Mouse (Mus musculus): ENCODE measurements around the gene Gatd1. TPM values are rescaled to one million over a fixed set of nuclear protein-coding genes. Genes with fewer than 3 reads are reported as not detected.

Gatd1 gene
- polyA plus RNA-seq (2016; fragmentation: Nextera tagmentation; extraction: Ambion mirVana), result 29.5 and 37.4 TPM in 2 replicates

DNA sequence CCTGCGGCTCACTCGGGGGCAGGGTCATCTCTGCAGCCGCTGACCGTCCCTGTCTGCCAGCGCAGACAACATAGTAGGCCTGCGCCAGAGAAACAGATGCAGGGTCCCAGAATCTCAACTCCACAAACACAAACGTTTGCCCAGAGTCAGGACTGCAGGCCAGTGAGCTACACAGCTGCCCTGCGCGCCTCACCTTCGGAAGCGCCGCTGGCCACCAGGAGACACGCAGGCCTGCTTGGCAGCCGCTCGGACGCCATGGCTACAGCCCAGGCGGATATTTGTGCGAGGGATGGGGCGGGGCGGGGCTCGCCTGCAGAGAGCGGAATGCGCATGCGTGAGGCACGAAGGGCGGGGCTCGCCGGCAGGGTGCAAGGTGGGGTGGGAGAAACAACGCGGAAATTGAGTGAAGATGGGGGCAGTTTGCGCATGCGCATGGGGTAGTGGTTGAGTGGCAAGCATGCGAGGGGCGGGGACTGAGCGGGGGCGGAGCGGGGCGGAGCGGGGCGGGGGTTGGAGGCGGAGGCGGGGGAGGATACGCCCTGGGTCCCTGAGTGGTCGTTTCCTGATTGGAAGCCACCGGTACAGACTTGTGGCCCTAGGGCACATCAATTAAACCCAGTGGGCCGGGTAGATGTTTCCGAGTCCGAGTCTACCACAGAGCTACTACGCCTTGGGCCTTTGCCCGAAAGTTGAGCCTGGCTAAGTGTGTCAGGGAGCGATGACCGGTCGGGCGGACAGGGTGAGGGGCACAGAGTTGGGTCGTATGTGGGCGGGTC is at the start of gene Gatd1:
Gene Gatd1, minus strand, starts transcription at position 328 of the 776 bp plus-strand sequence.
- peak within 1 kb of the TSS; percentile 87 for H3K27ac ChIP-seq
- no peaks in the 10 kb centered on the region for H3K27me3 ChIP-seq (ENCODE audit: insufficient read depth, poor library complexity, severe bottlenecking)
- H3K9me3 ChIP-seq, result no peaks in the 10 kb centered on the region
- DNase-seq (ENCODE audit: low spot score), result peak; percentile 100
- WGBS, result under 1% methylated on average over 53 of the region's 56 CpGs
- peaks cover 17% of the 10 kb centered on the region for H3K4me1 ChIP-seq
- H3K36me3 ChIP-seq, result peaks cover 16% of the 10 kb centered on the region
- peak within 1 kb of the TSS; percentile 80 for H3K4me3 ChIP-seq

DNA sequence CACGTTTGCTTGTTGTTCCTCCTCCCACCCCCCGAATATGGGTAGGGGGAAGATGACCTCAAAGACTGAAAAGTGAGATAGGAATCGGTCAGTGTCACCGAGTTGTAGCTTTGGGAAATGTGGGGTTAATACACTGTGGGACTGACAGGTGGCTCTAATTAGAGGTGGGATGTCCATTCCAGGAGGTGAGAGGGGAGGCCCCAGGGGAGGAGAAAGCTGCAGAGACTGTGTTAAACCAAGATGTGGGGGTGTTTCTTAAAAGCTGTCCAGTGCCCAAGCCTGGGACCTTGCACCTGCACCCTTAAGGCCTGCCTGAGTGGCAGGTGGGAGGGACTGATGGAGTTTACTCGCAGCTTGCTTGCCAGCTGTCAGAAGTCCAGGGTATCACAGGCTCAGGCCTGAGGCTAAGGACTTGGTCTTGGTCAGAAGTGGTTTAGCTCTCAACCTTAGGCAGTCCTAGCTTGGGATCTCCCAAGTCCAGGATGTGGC is 48.4 kb upstream of the Gatd1 start:
- WGBS, result 10% methylated on average over 5 of the region's 5 CpGs
- no peak for DNase-seq (ENCODE audit: low spot score)
- Histone ChIP-seq H3K9me3 (no peaks in the 10 kb centered on the region), H3K36me3 (peaks cover 23% of the 10 kb centered on the region), H3K27ac (peak overlapping the region; percentile 85), H3K4me3 (peak overlapping the region; percentile 67), H3K4me1 (peaks cover 58% of the 10 kb centered on the region), H3K27me3 (ENCODE audit: insufficient read depth, poor library complexity, severe bottlenecking) (peaks cover 91% of the 10 kb centered on the region)

DNA sequence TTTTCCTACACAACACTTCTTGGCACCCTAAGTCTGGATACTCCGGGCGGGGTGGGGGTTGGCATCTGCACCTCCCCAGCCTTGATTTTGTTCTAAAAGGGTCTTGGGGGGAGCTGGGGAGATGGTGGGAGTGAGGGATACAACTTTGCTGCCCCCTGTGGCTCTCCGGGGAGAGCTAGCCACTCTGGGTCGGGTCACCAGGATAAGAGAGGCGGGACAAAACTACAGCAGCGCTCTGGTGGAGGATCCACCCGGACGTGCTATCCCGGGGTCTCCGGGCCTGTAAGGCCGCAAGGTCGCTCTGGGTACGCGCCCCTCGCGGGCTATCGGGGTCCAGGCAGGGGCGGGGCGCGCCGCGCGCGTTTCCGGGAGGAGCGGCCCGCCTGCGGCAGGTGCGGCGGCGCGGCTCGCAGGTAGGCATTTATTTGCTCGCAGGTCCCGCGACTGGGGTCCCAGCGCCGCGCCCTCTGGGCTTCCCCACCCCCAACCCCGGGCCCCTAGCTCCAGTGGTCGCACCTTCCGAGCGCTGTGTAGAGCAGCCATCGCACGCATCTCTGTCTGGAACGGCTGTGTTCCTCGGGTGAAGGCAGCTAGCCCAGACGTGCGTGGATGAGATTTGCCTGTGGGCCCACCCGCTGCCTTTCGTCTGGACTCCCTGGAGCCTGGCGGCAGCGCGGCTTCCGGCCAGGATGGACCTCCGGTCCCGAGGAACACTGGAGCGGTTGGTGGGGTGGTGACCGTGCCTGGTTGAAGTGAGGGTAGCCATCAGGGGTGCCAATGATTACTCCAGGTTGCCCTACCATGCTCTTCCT is 47.8 kb upstream of the Gatd1 start:
- Histone ChIP-seq H3K27me3 (ENCODE audit: insufficient read depth, poor library complexity, severe bottlenecking) (peaks cover 93% of the 10 kb centered on the region), H3K4me3 (peak overlapping the region; percentile 67), H3K4me1 (peaks cover 58% of the 10 kb centered on the region), H3K36me3 (peaks cover 25% of the 10 kb centered on the region), H3K27ac (peak overlapping the region; percentile 85), H3K9me3 (no peaks in the 10 kb centered on the region)
- WGBS, result 2% methylated on average over 59 of the region's 59 CpGs
- DNase-seq (ENCODE audit: low spot score), result no peak

DNA sequence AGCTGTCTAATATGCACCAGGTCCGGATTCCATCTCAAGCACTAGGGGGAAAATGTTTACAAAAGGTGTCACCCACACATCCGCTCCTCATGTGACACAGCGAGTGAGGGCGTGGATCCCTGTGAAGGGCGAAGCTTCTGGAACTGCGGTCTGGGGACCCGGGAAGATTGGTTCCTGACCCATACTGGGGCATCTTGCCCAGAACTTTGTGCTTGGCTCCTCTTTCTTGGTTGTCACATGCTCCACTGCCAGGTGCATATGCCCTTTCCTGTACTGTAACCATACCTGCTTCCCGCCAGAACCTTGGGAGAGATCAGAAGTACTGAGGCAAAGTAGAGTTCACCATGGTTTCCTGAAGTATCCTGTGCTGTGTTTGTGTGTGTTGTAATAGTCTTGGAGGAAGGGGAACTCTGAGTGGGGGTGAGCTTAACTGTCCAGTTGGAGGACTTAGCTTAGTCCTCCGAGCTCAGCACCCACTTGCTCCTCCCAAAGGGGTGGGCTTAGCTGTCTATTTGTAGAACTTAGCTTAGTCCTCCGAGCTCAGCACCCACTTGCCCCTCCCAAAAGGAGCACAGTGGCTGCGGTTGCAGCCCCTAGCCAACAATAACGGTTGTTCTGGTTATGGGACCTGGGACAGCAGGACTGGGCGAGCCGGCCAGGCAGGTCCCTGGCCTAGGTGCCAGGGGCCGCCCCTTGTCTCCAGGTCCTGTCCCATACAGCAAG is 46.6 kb upstream of the Gatd1 start, which contains the start of gene Cracr2b:
Gene Cracr2b, plus strand, starts transcription at position 704 of the 723 bp plus-strand sequence.
- Histone ChIP-seq H3K4me1 (peaks cover 59% of the 10 kb centered on the region), H3K27ac (peak within 1 kb of the TSS; percentile 85), H3K36me3 (peaks cover 25% of the 10 kb centered on the region), H3K4me3 (peak within 1 kb of the TSS; percentile 67), H3K27me3 (ENCODE audit: insufficient read depth, poor library complexity, severe bottlenecking) (peaks cover 82% of the 10 kb centered on the region), H3K9me3 (no peaks in the 10 kb centered on the region)
- DNase-seq (ENCODE audit: low spot score), result no peak
- WGBS, result 67% methylated on average over 15 of the region's 15 CpGs

DNA sequence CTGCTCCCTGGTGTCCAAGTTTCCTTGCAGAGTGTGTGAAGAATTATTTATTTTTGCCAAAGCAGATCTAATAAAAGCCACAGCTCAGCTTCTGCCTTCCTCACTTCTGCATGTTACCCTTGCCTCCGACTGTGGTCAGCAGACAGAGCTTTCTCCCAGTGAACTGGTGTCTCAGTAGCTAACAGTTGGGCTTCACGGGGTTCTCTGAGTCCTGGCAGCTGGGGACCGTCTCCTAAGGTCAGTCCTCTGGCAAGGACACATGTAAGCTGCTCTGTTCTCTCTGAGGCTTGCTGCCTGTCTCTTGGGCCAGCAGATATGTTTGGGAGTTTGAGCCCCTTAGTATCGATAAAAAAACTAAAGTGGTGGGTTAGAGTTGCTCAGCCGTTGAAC is 46.1 kb upstream of the Gatd1 start:
- 66% methylated on average over 5 of the region's 5 CpGs for WGBS

DNA sequence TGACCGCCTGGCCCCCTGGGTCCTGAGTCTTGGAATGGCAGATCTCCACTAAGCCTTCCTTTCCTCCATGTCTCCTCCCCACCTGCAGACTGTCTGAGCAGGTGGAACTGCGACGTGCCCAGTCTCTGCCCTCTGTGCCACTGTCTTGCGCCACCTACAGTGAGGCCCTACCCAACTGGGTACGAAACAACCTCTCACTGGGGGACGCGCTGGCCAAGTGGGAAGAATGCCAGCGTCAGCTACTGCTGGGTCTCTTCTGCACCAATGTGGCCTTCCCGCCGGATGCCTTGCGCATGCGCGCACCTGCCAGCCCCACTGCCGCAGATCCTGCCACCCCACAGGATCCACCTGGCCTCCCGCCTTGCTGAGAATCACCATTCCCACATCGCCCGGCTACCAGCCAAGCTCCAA is 45.4 kb upstream of the Gatd1 start:
- Histone ChIP-seq H3K4me1 (peaks cover 59% of the 10 kb centered on the region), H3K9me3 (no peaks in the 10 kb centered on the region), H3K27ac (no peak overlapping the region), H3K4me3 (no peak overlapping the region), H3K27me3 (ENCODE audit: insufficient read depth, poor library complexity, severe bottlenecking) (peaks cover 69% of the 10 kb centered on the region), H3K36me3 (peaks cover 25% of the 10 kb centered on the region)
- WGBS, result 83% methylated on average over 17 of the region's 17 CpGs
- no peak for DNase-seq (ENCODE audit: low spot score)

More for the DNA sequence above, 46.1 kb upstream of the Gatd1 start:
- H3K27ac ChIP-seq, result no peak overlapping the region
- no peak overlapping the region for H3K4me3 ChIP-seq
- H3K27me3 ChIP-seq (ENCODE audit: insufficient read depth, poor library complexity, severe bottlenecking), result peaks cover 76% of the 10 kb centered on the region
- H3K4me1 ChIP-seq, result peaks cover 59% of the 10 kb centered on the region
- H3K9me3 ChIP-seq, result no peaks in the 10 kb centered on the region
- DNase-seq (ENCODE audit: low spot score), result no peak
- peaks cover 25% of the 10 kb centered on the region for H3K36me3 ChIP-seq

DNA sequence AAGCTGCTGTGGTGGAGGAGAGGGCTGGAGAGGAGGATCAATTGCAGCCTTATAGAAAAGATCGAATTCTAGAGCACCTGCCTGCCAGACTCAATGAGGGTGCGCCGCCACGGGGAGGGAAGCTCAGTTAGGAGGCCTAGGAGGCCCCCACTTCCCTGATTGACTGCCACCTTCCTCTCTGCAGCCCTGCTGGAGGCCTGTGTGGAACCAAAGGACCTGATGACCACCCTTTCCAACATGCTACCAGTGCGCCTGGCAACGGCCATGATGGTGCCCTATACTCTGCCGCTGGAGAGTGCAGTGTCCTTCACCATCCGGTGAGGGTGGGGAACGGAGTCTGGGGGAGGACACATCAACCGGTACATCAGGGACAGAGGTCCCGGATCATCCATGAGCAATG is 44.7 kb upstream of the Gatd1 start:
- 82% methylated on average over 11 of the region's 11 CpGs for WGBS
- Histone ChIP-seq H3K27ac (no peak overlapping the region), H3K36me3 (peaks cover 25% of the 10 kb centered on the region), H3K27me3 (ENCODE audit: insufficient read depth, poor library complexity, severe bottlenecking) (peaks cover 63% of the 10 kb centered on the region), H3K9me3 (no peaks in the 10 kb centered on the region), H3K4me1 (peaks cover 53% of the 10 kb centered on the region), H3K4me3 (no peak overlapping the region)
- no peak for DNase-seq (ENCODE audit: low spot score)

DNA sequence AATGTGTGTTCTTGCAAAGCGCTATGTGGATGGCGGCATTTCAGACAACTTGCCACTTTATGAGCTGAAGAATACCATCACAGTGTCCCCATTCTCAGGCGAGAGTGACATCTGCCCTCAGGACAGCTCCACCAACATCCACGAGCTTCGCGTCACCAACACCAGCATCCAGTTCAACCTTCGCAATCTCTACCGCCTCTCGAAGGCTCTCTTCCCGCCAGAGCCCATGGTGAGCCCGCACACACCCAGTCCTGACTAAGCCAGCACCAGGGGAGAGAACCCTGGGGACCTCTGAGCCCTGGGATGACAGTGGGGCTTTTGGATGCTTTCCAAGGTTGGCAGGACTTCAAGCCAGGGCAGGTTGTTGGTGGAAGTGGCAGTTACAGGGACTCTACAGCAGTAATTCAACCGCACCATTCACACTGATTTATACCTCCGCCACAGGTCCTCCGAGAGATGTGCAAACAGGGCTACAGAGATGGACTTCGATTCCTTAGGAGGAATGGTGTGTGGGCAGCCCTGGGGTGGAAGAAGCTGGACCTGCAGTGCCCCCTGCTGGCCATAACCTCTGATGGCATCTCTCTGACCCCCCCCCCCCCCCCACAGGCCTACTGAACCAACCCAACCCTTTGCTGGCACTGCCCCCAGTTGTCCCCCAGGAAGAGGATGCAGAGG is 44.2 kb upstream of the Gatd1 start:
- Histone ChIP-seq H3K4me3 (no peak overlapping the region), H3K27ac (no peak overlapping the region), H3K9me3 (no peaks in the 10 kb centered on the region), H3K4me1 (peaks cover 49% of the 10 kb centered on the region), H3K27me3 (ENCODE audit: insufficient read depth, poor library complexity, severe bottlenecking) (peaks cover 57% of the 10 kb centered on the region), H3K36me3 (peaks cover 25% of the 10 kb centered on the region)
- 78% methylated on average over 15 of the region's 15 CpGs for WGBS
- no peak for DNase-seq (ENCODE audit: low spot score)

DNA sequence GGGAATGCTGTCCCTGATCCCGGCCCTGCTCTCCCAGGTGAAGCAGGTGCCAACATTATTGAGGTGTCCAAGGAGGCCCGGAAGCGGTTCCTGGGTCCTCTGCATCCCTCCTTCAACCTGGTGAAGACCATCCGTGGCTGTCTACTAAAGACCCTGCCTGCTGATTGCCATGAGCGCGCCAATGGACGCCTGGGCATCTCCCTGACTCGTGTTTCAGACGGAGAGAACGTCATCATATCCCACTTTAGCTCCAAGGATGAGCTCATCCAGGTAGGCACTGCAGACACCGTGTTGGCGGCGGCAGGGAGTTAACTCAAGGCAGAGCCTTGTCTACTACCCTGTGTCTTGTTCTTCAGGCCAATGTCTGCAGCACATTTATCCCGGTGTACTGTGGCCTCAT is 43.3 kb upstream of the Gatd1 start:
- no peak overlapping the region for H3K27ac ChIP-seq
- peaks cover 46% of the 10 kb centered on the region for H3K4me1 ChIP-seq
- no peak for DNase-seq (ENCODE audit: low spot score)
- no peaks in the 10 kb centered on the region for H3K9me3 ChIP-seq
- peaks cover 48% of the 10 kb centered on the region for H3K27me3 ChIP-seq (ENCODE audit: insufficient read depth, poor library complexity, severe bottlenecking)
- H3K36me3 ChIP-seq, result peaks cover 27% of the 10 kb centered on the region
- no peak overlapping the region for H3K4me3 ChIP-seq
- WGBS, result 86% methylated on average over 14 of the region's 14 CpGs

DNA sequence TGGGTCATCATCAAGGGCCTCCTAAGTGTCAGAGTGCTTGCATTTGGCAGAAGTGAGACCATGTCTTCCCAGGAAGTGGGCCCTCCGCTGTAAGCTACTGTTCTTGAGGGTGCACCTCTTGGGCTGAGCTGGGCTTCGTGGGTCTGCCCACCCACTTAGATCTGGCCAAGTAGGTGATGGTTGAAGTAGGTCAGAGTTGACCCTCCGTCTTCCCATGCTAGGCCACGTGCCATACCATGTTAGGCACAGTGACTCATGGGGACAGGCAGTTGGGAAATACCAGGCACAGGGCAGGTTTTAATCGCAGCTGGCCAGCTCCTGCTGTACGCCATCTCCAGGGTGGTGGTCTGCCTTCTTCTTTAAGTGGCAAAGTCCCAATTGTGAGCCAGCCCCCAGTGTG is 42.8 kb upstream of the Gatd1 start:
- Histone ChIP-seq H3K36me3 (peaks cover 32% of the 10 kb centered on the region), H3K27me3 (ENCODE audit: insufficient read depth, poor library complexity, severe bottlenecking) (peaks cover 43% of the 10 kb centered on the region), H3K4me3 (no peak overlapping the region), H3K27ac (no peak overlapping the region), H3K9me3 (no peaks in the 10 kb centered on the region), H3K4me1 (peaks cover 41% of the 10 kb centered on the region)
- 84% methylated on average over 6 of the region's 6 CpGs for WGBS
- no peak for DNase-seq (ENCODE audit: low spot score)

DNA sequence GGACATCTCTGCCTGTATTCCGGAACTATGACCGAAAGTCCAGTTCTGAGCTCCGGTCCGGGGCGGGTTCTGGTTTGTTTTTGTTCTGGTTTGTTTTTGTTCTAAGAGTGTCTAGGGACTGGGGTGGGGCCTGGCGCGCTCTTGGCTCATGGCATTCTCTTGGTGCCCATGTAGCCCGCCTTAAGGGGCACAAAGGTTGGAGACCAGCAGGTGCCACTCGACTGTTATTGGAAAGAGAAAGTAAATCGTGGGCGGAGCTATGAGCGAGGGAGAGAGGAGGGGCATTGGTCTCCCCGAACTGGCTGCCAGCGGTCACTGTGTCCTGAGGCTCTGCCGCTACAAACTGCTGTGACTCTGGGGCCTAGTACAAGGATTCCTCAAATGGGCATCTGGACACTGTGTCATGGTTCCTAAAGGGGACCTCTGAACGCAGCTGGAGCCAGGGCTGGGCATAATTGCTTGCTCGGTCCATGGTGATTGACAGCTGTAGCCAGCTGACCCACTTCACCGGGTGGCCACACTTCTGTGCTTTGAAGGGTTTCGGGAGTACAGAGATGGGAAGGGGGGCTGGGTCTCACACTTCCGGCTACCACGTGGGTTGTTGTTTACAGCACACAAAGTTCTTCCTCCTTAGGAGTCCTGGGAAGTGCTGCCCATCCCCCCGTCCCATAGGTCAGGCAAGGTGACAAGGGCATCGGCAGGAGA is 41.8 kb upstream of the Gatd1 start:
- peak overlapping the region; percentile 87 for H3K27ac ChIP-seq
- peak; percentile 88 for DNase-seq (ENCODE audit: low spot score)
- no peaks in the 10 kb centered on the region for H3K9me3 ChIP-seq

More for the DNA sequence above, 41.8 kb upstream of the Gatd1 start:
- peaks cover 42% of the 10 kb centered on the region for H3K36me3 ChIP-seq
- peaks cover 32% of the 10 kb centered on the region for H3K4me1 ChIP-seq
- H3K4me3 ChIP-seq, result peak overlapping the region; percentile 82
- peaks cover 34% of the 10 kb centered on the region for H3K27me3 ChIP-seq (ENCODE audit: insufficient read depth, poor library complexity, severe bottlenecking)
- 2% methylated on average over 23 of the region's 23 CpGs for WGBS

Data from heart, embryonic 10.5 days (tissue).